Mouse (Mus musculus): ENCODE measurements at regions not wholly inside any gene's neighbourhood (a gene's known extent, or its start where the extent isn't known, plus 50 kb on each side); places are given as distances from the start of the nearest gene placed in this dataset.

- no peak overlapping the region for H3K4me3 ChIP-seq (ENCODE audit: low read length)
- H3K4me1 ChIP-seq (ENCODE audit: control insufficient read depth, insufficient read depth, low read depth, low read length), result no peaks in the 10 kb centered on the region
- H3K36me3 ChIP-seq (ENCODE audit: control insufficient read depth, insufficient read depth, low read length), result no peaks in the 10 kb centered on the region
- H3K27ac ChIP-seq (ENCODE audit: low read depth, low read length), result no peak overlapping the region
- H3K27me3 ChIP-seq (replicated peaks; ENCODE audit: control insufficient read depth, insufficient read depth, low read length), result no peaks in the 10 kb centered on the region
- WGBS, result 83% methylated on average over 6 of the region's 6 CpGs
- no peak overlapping the region for H3K9ac ChIP-seq (ENCODE audit: low read depth, low read length)
- no peak for ATAC-seq
- H3K4me2 ChIP-seq (ENCODE audit: low read length), result no peak overlapping the region
- peaks cover 4% of the 10 kb centered on the region for H3K9me3 ChIP-seq (ENCODE audit: control insufficient read depth, low read length)
Measured at GRCm38 (mm10) chr14:105056171-105056570, 121.0 kb downstream of the Rbm26 start.

GRCm38 (mm10) chr14:105038798-105039197 is 138.3 kb downstream of the Rbm26 start:
- H3K36me3 ChIP-seq (ENCODE audit: control insufficient read depth, insufficient read depth, low read length), result no peaks in the 10 kb centered on the region
- no peak overlapping the region for H3K4me2 ChIP-seq (ENCODE audit: low read length)

GRCm38 (mm10) chr14:105034712-105035377 is 142.3 kb downstream of the Rbm26 start:
- Histone ChIP-seq H3K27ac (ENCODE audit: low read depth, low read length) (no peak overlapping the region), H3K27me3 (replicated peaks; ENCODE audit: control insufficient read depth, insufficient read depth, low read length) (no peaks in the 10 kb centered on the region), H3K9me3 (ENCODE audit: control insufficient read depth, low read length) (no peaks in the 10 kb centered on the region), H3K36me3 (ENCODE audit: control insufficient read depth, insufficient read depth, low read length) (no peaks in the 10 kb centered on the region), H3K4me3 (ENCODE audit: low read length) (no peak overlapping the region), H3K4me1 (ENCODE audit: control insufficient read depth, insufficient read depth, low read depth, low read length) (no peaks in the 10 kb centered on the region), H3K9ac (ENCODE audit: low read depth, low read length) (0 out of 2 replicates have a peak overlapping the region, but pooled peaks have one; percentile 33), H3K4me2 (ENCODE audit: low read length) (peak overlapping the region; percentile 38)
- 38% methylated on average over 14 of the region's 14 CpGs for WGBS
- ATAC-seq, result no peak

More at GRCm38 (mm10) chr14:105038798-105039197, 138.3 kb downstream of the Rbm26 start:
- no peaks in the 10 kb centered on the region for H3K4me1 ChIP-seq (ENCODE audit: control insufficient read depth, insufficient read depth, low read depth, low read length)
- H3K4me3 ChIP-seq (ENCODE audit: low read length), result no peak overlapping the region
- no peaks in the 10 kb centered on the region for H3K27me3 ChIP-seq (replicated peaks; ENCODE audit: control insufficient read depth, insufficient read depth, low read length)
- H3K27ac ChIP-seq (ENCODE audit: low read depth, low read length), result no peak overlapping the region
- H3K9me3 ChIP-seq (ENCODE audit: control insufficient read depth, low read length), result no peaks in the 10 kb centered on the region
- no peak overlapping the region for H3K9ac ChIP-seq (ENCODE audit: low read depth, low read length)
- no peak for ATAC-seq

GRCm38 (mm10) chr14:105019971-105020370 is 157.2 kb downstream of the Rbm26 start:
- Histone ChIP-seq H3K27ac (ENCODE audit: low read depth, low read length) (no peak overlapping the region), H3K4me2 (ENCODE audit: low read length) (no peak overlapping the region), H3K4me3 (ENCODE audit: low read length) (no peak overlapping the region), H3K36me3 (ENCODE audit: control insufficient read depth, insufficient read depth, low read length) (no peaks in the 10 kb centered on the region), H3K27me3 (replicated peaks; ENCODE audit: control insufficient read depth, insufficient read depth, low read length) (no peaks in the 10 kb centered on the region), H3K9ac (ENCODE audit: low read depth, low read length) (no peak overlapping the region), H3K4me1 (ENCODE audit: control insufficient read depth, insufficient read depth, low read depth, low read length) (peaks cover 8% of the 10 kb centered on the region), H3K9me3 (ENCODE audit: control insufficient read depth, low read length) (no peaks in the 10 kb centered on the region)
- 76% methylated on average over 6 of the region's 6 CpGs for WGBS
- no peak for ATAC-seq

- Histone ChIP-seq H3K36me3 (ENCODE audit: control insufficient read depth, insufficient read depth, low read length) (no peaks in the 10 kb centered on the region), H3K27ac (ENCODE audit: low read depth, low read length) (no peak overlapping the region), H3K4me2 (ENCODE audit: low read length) (peak overlapping the region; percentile 49), H3K9ac (ENCODE audit: low read depth, low read length) (peak overlapping the region; percentile 11; the same call in 1 of the 2 replicates), H3K4me3 (ENCODE audit: low read length) (peak overlapping the region; percentile 2; the same call in 1 of the 2 replicates), H3K9me3 (ENCODE audit: control insufficient read depth, low read length) (no peaks in the 10 kb centered on the region), H3K4me1 (ENCODE audit: control insufficient read depth, insufficient read depth, low read depth, low read length) (peaks cover 8% of the 10 kb centered on the region), H3K27me3 (replicated peaks; ENCODE audit: control insufficient read depth, insufficient read depth, low read length) (no peaks in the 10 kb centered on the region)
- peak; percentile 77 for ATAC-seq
- WGBS, result 19% methylated on average over 17 of the region's 17 CpGs
Measured at GRCm38 (mm10) chr14:105016089-105016846, 160.9 kb downstream of the Rbm26 start.

GRCm38 (mm10) chr14:105015278-105015677 is 161.8 kb downstream of the Rbm26 start:
- Histone ChIP-seq H3K4me3 (ENCODE audit: low read length) (no peak overlapping the region), H3K9me3 (ENCODE audit: control insufficient read depth, low read length) (no peaks in the 10 kb centered on the region), H3K4me1 (ENCODE audit: control insufficient read depth, insufficient read depth, low read depth, low read length) (peaks cover 8% of the 10 kb centered on the region), H3K27me3 (replicated peaks; ENCODE audit: control insufficient read depth, insufficient read depth, low read length) (no peaks in the 10 kb centered on the region), H3K27ac (ENCODE audit: low read depth, low read length) (no peak overlapping the region), H3K4me2 (ENCODE audit: low read length) (no peak overlapping the region), H3K36me3 (ENCODE audit: control insufficient read depth, insufficient read depth, low read length) (no peaks in the 10 kb centered on the region), H3K9ac (ENCODE audit: low read depth, low read length) (no peak overlapping the region)
- ATAC-seq, result no peak
- 88% methylated on average over 2 of the region's 2 CpGs for WGBS

- Histone ChIP-seq H3K27ac (ENCODE audit: low read depth, low read length) (no peak overlapping the region), H3K9me3 (ENCODE audit: control insufficient read depth, low read length) (no peaks in the 10 kb centered on the region), H3K27me3 (replicated peaks; ENCODE audit: control insufficient read depth, insufficient read depth, low read length) (no peaks in the 10 kb centered on the region), H3K36me3 (ENCODE audit: control insufficient read depth, insufficient read depth, low read length) (no peaks in the 10 kb centered on the region), H3K9ac (ENCODE audit: low read depth, low read length) (no peak overlapping the region), H3K4me1 (ENCODE audit: control insufficient read depth, insufficient read depth, low read depth, low read length) (peaks cover under 1% of the 10 kb centered on the region), H3K4me3 (ENCODE audit: low read length) (no peak overlapping the region), H3K4me2 (ENCODE audit: low read length) (no peak overlapping the region)
- no peak for ATAC-seq
Measured at GRCm38 (mm10) chr14:105010742-105011141, 166.4 kb downstream of the Rbm26 start.

- ATAC-seq, result no peak
- no peak overlapping the region for H3K27ac ChIP-seq (ENCODE audit: low read depth, low read length)
- WGBS, result 93% methylated on average over 2 of the region's 2 CpGs
Measured at GRCm38 (mm10) chr14:105008331-105008730, 168.8 kb downstream of the Rbm26 start.

GRCm38 (mm10) chr14:104994066-104994465 is 183.1 kb downstream of the Rbm26 start:
- H3K27me3 ChIP-seq (replicated peaks; ENCODE audit: control insufficient read depth, insufficient read depth, low read length), result no peaks in the 10 kb centered on the region
- 97% methylated on average over 3 of the region's 3 CpGs for WGBS
- no peak overlapping the region for H3K9ac ChIP-seq (ENCODE audit: low read depth, low read length)
- H3K9me3 ChIP-seq (ENCODE audit: control insufficient read depth, low read length), result no peaks in the 10 kb centered on the region
- no peak for ATAC-seq
- H3K27ac ChIP-seq (ENCODE audit: low read depth, low read length), result no peak overlapping the region
- H3K36me3 ChIP-seq (ENCODE audit: control insufficient read depth, insufficient read depth, low read length), result no peaks in the 10 kb centered on the region
- no peak overlapping the region for H3K4me2 ChIP-seq (ENCODE audit: low read length)
- H3K4me1 ChIP-seq (ENCODE audit: control insufficient read depth, insufficient read depth, low read depth, low read length), result no peaks in the 10 kb centered on the region
- H3K4me3 ChIP-seq (ENCODE audit: low read length), result no peak overlapping the region

More at GRCm38 (mm10) chr14:105008331-105008730, 168.8 kb downstream of the Rbm26 start:
- Histone ChIP-seq H3K4me3 (ENCODE audit: low read length) (no peak overlapping the region), H3K36me3 (ENCODE audit: control insufficient read depth, insufficient read depth, low read length) (no peaks in the 10 kb centered on the region), H3K9ac (ENCODE audit: low read depth, low read length) (no peak overlapping the region), H3K4me1 (ENCODE audit: control insufficient read depth, insufficient read depth, low read depth, low read length) (no peaks in the 10 kb centered on the region), H3K4me2 (ENCODE audit: low read length) (no peak overlapping the region), H3K27me3 (replicated peaks; ENCODE audit: control insufficient read depth, insufficient read depth, low read length) (no peaks in the 10 kb centered on the region), H3K9me3 (ENCODE audit: control insufficient read depth, low read length) (no peaks in the 10 kb centered on the region)
